Mouse (Mus musculus): ENCODE data around the gene Gm45213.

- TF ChIP-seq POLR2A (IDR thresholded peaks at IDR 0.05; ENCODE audit: insufficient read depth, low read depth, low read length): no peak
- TF ChIP-seq EP300 (IDR thresholded peaks at IDR 0.05; ENCODE audit: insufficient read depth, low read depth, low read length): no peak
Measured at GRCm38 (mm10) chr7:66040026-66040814, 3.2 kb upstream of the Gm45213 start.

Measured in heart, adult 2 months (tissue).